Mouse (Mus musculus) limb, embryonic 11.5 days (tissue): ENCODE measurements around the gene Olfr60. TPM values are rescaled to one million over a fixed set of nuclear protein-coding genes. Genes with fewer than 3 reads are reported as not detected.

Experiments
- ATAC-seq: fragments of 200-750 bp; cut with Nextera tagmentation; 2 replicates; pipeline ENCODE4 v1.8.0; 2017; ENCODE audit warnings: low read depth; ENCODE audit not compliant: insufficient number of reproducible peaks, low FRiP score, low TSS enrichment
- DNase-seq: peaks from one replicate; pipeline ENCODE4 v3.0.0-alpha.2; 2015; ENCODE audit warnings: low spot score
- H3K27ac ChIP-seq: fragments of 300-500 bp; sonication (generic); replicated peaks from 2 replicates; pipeline ENCODE4 v1.5.1; 2014; ENCODE audit warnings: low read depth, mild to moderate bottlenecking, low read length
- H3K27me3 ChIP-seq: fragments of 300-500 bp; sonication (generic); 2 replicates; pipeline ENCODE4 v1.6.1; 2014; ENCODE audit warnings: mild to moderate bottlenecking, low read length, mixed read lengths; ENCODE audit not compliant: control insufficient read depth, insufficient read depth
- H3K36me3 ChIP-seq: fragments of 300-500 bp; sonication (generic); 2 replicates; pipeline ENCODE4 v1.6.1; 2014; ENCODE audit warnings: mild to moderate bottlenecking, low read length, moderate library complexity, mixed read lengths; ENCODE audit not compliant: control insufficient read depth, insufficient read depth
- H3K4me1 ChIP-seq: fragments of 300-500 bp; sonication (generic); 2 replicates; pipeline ENCODE4 v1.6.1; 2014; ENCODE audit warnings: low read length, mixed read lengths; ENCODE audit not compliant: control insufficient read depth, insufficient read depth
- H3K4me2 ChIP-seq: fragments of 300-500 bp; sonication (generic); 2 replicates; pipeline ENCODE4 v1.6.1; 2014; ENCODE audit warnings: low read depth, mild to moderate bottlenecking, moderate library complexity; ENCODE audit not compliant: severe bottlenecking
- H3K4me3 ChIP-seq: fragments of 300-500 bp; sonication (generic); 2 replicates; pipeline ENCODE4 v1.5.1; 2014; ENCODE audit warnings: low read depth, low read length
- H3K9ac ChIP-seq: fragments of 300-500 bp; sonication (generic); 2 replicates; pipeline ENCODE4 v1.6.1; 2014; ENCODE audit warnings: mild to moderate bottlenecking, low read length
- H3K9me3 ChIP-seq: fragments of 300-500 bp; sonication (generic); 2 replicates; pipeline ENCODE4 v1.6.1; 2016; ENCODE audit warnings: low read length; ENCODE audit not compliant: control insufficient read depth
- WGBS: fragments of 180-500 bp; shearing (Covaris S2); extraction: QIAGEN DNeasy Blood & Tissue Kit; methylation state at CpG from one replicate; pipeline ENCODE4 v1.1.7; 2014; 5-methylcytosine and 5-hydroxymethylcytosine counted together
- polyA plus RNA-seq: library from polyadenylated mRNA; unstranded; fragments of >200 nt; fragmentation: Nextera tagmentation; extraction: Ambion mirVana; gene quantifications from 2 replicates; pipeline ENCODE4 v1.2.1, GENCODE M21; 2014

The Olfr60 gene
- polyA plus RNA-seq: not detected in 2 replicates

DNA sequence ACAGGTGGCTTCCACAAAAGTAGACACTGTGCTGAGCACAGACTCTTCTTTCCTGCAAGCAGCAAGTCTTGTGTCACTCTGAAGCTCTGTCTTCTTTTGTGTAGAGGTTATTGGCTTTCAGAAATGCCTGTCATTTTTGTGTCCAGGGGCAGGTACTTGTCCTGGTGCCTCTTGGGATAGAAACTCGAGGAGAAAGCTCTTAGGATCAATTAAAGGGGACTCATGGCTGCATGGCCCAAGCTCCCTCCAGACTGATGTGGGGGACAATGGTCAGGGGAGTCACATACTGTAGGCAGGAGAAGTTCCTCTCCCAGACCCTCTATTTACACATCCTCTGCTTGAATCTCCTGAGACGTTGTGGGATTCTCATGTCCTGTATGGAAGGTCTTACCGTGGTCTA lies at the start of gene Olfr60:
Gene Olfr60, minus strand, starts transcription at position 101 of the 400 bp plus-strand sequence.
- no peak within 1 kb of the TSS for H3K9ac ChIP-seq
- H3K27me3 ChIP-seq: no peaks in the 10 kb centered on the region
- H3K9me3 ChIP-seq: no peaks in the 10 kb centered on the region
- H3K27ac ChIP-seq: no peak within 1 kb of the TSS
- H3K4me3 ChIP-seq: no peak within 1 kb of the TSS
- H3K4me1 ChIP-seq: no peaks in the 10 kb centered on the region
- DNase-seq (no peak), ATAC-seq (no peak)
- no peaks in the 10 kb centered on the region for H3K36me3 ChIP-seq
- no peak within 1 kb of the TSS for H3K4me2 ChIP-seq
- 76% methylated on average over 3 of the region's 3 CpGs for WGBS

- H3K9me3 ChIP-seq: no peaks in the 10 kb centered on the region
- DNase-seq (peak; percentile 10), ATAC-seq (no peak)
- H3K4me1 ChIP-seq: no peaks in the 10 kb centered on the region
- no peak within 1 kb of the TSS for H3K9ac ChIP-seq
- no peak within 1 kb of the TSS for H3K27ac ChIP-seq
- no peak within 1 kb of the TSS for H3K4me3 ChIP-seq
- 84% methylated on average over 1 of the region's 1 CpGs for WGBS
- no peaks in the 10 kb centered on the region for H3K36me3 ChIP-seq
- H3K27me3 ChIP-seq: no peaks in the 10 kb centered on the region
- no peak within 1 kb of the TSS for H3K4me2 ChIP-seq
Measured at GRCm38 (mm10) chr7:140402818-140403217, 41.3 kb upstream of the Olfr60 start, which contains the start of gene Olfr531. TSS of gene Olfr531 (minus strand) at chr7:140402918.

DNA sequence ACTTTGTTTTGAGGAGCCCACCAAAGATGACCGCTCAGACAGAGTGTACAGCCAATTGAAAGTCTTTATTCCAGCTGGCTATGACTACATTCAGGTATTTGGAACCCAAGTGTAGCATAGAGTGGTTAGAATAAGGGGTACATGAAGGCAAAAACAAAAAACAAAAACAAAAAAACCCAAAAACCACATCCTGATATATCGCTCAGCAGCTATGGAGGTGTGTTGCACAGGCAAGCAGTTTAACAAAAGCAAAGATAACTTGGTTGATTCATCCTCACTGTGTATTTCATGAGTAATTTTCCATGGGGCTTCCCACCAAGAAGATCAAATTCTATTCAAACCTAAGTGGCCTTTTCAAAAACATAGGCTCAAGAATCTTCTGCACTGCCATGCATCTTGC lies 15.4 kb upstream of the Olfr60 start:
- no peak overlapping the region for H3K4me2 ChIP-seq
- H3K27me3 ChIP-seq: no peaks in the 10 kb centered on the region
- DNase-seq (no peak), ATAC-seq (no peak)
- no peaks in the 10 kb centered on the region for H3K9me3 ChIP-seq
- H3K4me1 ChIP-seq: no peaks in the 10 kb centered on the region
- H3K9ac ChIP-seq: no peak overlapping the region
- H3K27ac ChIP-seq: no peak overlapping the region
- no peak overlapping the region for H3K4me3 ChIP-seq
- no peaks in the 10 kb centered on the region for H3K36me3 ChIP-seq
- 93% methylated on average over 2 of the region's 2 CpGs for WGBS

DNA sequence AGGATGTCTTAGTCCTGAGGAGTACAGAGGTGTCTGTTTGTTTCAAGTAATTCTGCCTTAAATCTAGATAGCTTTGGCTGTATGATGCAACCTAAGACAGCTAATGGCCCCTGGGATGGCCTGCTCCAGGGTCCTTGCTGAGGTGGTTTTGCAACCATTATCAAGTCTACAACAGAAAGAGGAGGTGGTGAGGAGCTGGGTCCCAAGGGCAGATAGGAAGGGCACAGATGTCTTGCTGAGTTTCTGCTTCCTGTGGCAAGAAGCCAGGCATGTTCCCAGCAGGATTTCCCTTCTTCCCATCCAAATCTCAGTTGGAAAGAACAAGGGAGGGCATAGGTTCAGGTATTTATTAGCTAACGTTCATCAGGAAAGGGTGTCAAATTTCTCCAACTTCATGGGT lies 14.8 kb upstream of the Olfr60 start, which contains the start of gene Olfr530:
Gene Olfr530, minus strand, starts transcription at position 101 of the 400 bp plus-strand sequence.
- H3K4me2 ChIP-seq: no peak within 1 kb of the TSS
- no peak within 1 kb of the TSS for H3K9ac ChIP-seq
- H3K4me3 ChIP-seq: no peak within 1 kb of the TSS
- DNase-seq (no peak), ATAC-seq (no peak)
- 28% methylated on average over 1 of the region's 1 CpGs for WGBS
- H3K4me1 ChIP-seq: no peaks in the 10 kb centered on the region
- no peaks in the 10 kb centered on the region for H3K36me3 ChIP-seq
- no peaks in the 10 kb centered on the region for H3K27me3 ChIP-seq
- no peaks in the 10 kb centered on the region for H3K9me3 ChIP-seq
- H3K27ac ChIP-seq: no peak within 1 kb of the TSS

GRCm38 (mm10) chr7:140374300-140374699 lies 12.8 kb upstream of the Olfr60 start:
- no peak overlapping the region for H3K9ac ChIP-seq
- no peak overlapping the region for H3K27ac ChIP-seq
- no peak overlapping the region for H3K4me3 ChIP-seq
- ATAC-seq (peak; percentile 57; the same call in 1 of the 2 replicates), DNase-seq (no peak)
- no peaks in the 10 kb centered on the region for H3K27me3 ChIP-seq
- WGBS: 76% methylated on average over 4 of the region's 4 CpGs
- H3K36me3 ChIP-seq: no peaks in the 10 kb centered on the region
- no peaks in the 10 kb centered on the region for H3K4me1 ChIP-seq
- no peaks in the 10 kb centered on the region for H3K9me3 ChIP-seq
- H3K4me2 ChIP-seq: no peak overlapping the region

DNA sequence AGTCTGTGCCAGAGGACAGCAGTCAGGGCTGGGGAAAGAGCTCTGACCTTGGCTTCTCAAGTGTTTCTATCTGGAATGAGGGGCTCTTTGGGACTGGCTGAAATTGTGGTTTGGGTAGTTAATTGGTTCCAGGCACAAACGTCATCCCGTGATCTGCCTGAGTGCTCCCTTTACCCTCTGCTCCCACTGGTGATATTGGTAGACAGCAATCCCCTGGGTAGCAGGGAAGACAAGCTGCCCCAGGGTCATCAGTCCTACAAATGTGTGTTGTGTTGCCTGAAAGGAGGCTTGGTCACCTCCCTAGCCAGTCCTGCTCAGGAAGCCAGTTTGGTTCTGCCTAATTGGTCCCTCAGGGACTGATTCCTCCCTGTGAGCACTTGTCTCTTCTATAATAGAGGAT lies 27.8 kb downstream of the Olfr60 start, which contains the start of gene Olfr527:
Gene Olfr527, plus strand, starts transcription at position 301 of the 400 bp plus-strand sequence.
- Histone ChIP-seq H3K9ac (no peak within 1 kb of the TSS), H3K4me3 (no peak within 1 kb of the TSS), H3K36me3 (no peaks in the 10 kb centered on the region), H3K4me2 (no peak within 1 kb of the TSS), H3K27me3 (no peaks in the 10 kb centered on the region), H3K4me1 (no peaks in the 10 kb centered on the region), H3K27ac (no peak within 1 kb of the TSS), H3K9me3 (no peaks in the 10 kb centered on the region)
- DNase-seq: no peak
- ATAC-seq: no peak
- 71% methylated on average over 2 of the region's 2 CpGs for whole genome bisulfite sequencing

DNA sequence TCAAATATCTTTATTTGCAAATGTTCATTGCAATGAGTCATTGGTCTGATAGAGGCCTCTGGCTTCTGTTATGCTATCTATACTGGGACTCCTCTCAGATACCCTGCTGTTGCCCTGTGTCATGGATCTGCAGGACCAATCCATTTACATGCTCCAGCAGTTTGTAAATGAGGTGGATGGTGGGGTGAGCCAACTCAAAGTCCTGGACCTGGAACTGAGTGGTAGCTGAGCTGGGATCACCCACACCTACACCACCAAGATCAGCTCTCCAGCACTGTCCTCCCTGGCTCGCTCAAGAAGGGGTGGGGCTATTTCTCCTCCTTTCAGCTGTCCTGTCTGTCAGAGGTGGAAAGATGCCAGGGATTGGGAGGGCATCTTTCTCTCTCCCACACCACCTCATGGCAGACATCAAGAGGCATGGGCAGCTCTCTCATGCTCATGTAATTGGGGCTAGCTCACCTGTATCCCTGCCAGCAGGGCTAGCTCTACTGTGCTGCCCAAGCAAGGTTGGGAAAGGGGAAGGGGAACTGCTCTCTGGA lies 31.6 kb downstream of the Olfr60 start:
- no peak overlapping the region for H3K4me2 ChIP-seq
- DNase-seq (no peak), ATAC-seq (no peak)
- H3K9me3 ChIP-seq: no peaks in the 10 kb centered on the region
- H3K27me3 ChIP-seq: no peaks in the 10 kb centered on the region
- no peaks in the 10 kb centered on the region for H3K36me3 ChIP-seq
- H3K27ac ChIP-seq: no peak overlapping the region
- no peak overlapping the region for H3K4me3 ChIP-seq
- H3K4me1 ChIP-seq: no peaks in the 10 kb centered on the region
- 56% methylated on average over 1 of the region's 1 CpGs for WGBS
- no peak overlapping the region for H3K9ac ChIP-seq

DNA sequence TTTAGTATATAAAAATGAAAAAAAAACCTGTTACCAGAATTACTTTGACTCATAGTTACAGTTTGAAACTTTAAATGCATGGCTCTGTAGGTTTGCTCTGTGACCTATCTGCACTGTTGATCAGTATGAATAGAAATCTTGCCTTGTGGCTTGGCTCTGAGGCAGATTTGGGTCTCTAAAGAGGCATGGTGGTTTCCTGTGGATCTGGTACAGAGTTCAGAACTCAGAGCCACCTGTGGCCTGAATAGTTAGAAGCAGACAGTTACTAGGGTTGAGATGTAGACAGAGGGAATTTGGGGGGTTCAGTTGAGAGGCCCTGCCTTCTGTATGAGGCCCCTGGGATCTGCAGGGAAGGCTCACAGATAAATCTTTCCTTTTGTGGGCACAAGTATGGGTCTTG lies 40.3 kb downstream of the Olfr60 start:
- Histone ChIP-seq H3K4me3 (no peak overlapping the region), H3K27ac (no peak overlapping the region), H3K4me1 (no peaks in the 10 kb centered on the region), H3K9me3 (no peaks in the 10 kb centered on the region), H3K9ac (no peak overlapping the region), H3K27me3 (no peaks in the 10 kb centered on the region), H3K36me3 (no peaks in the 10 kb centered on the region), H3K4me2 (no peak overlapping the region)
- DNase-seq (no peak), ATAC-seq (no peak)

GRCm38 (mm10) chr7:140320558-140320957 lies 40.9 kb downstream of the Olfr60 start, which contains the start of gene Olfr525:
TSS of gene Olfr525 (plus strand) at chr7:140320858.
- H3K4me2 ChIP-seq: no peak within 1 kb of the TSS
- H3K27me3 ChIP-seq: no peaks in the 10 kb centered on the region
- H3K4me1 ChIP-seq: no peaks in the 10 kb centered on the region
- WGBS: 62% methylated on average over 1 of the region's 1 CpGs
- ATAC-seq (no peak), DNase-seq (no peak)
- H3K36me3 ChIP-seq: no peaks in the 10 kb centered on the region
- H3K4me3 ChIP-seq: no peak within 1 kb of the TSS
- H3K9ac ChIP-seq: no peak within 1 kb of the TSS
- no peaks in the 10 kb centered on the region for H3K9me3 ChIP-seq
- H3K27ac ChIP-seq: no peak within 1 kb of the TSS
